Mouse (Mus musculus) forebrain, embryonic 13.5 days (tissue): ENCODE data around the gene Extl1. TPM values are rescaled to one million over a fixed set of nuclear protein-coding genes. Genes with fewer than 3 reads are reported as not detected.
A peak's percentile ranks its signal among the peaks of the same experiment; 100 is the strongest.

Experiments
- ATAC-seq: fragments of 200-750 bp; cut with Nextera tagmentation; 2 replicates; pipeline ENCODE4 v1.8.0; 2017
- H3K27ac ChIP-seq: fragments of 300-500 bp; sonication (generic); 2 replicates; pipeline ENCODE4 v1.5.1; 2015; ENCODE audit warnings: inconsistent platforms, mild to moderate bottlenecking, moderate library complexity
- H3K27me3 ChIP-seq: fragments of 300-500 bp; sonication (generic); 2 replicates; pipeline ENCODE4 v1.6.1; 2015; ENCODE audit warnings: mild to moderate bottlenecking, inconsistent platforms
- H3K36me3 ChIP-seq: fragments of 300-500 bp; sonication (generic); 2 replicates; pipeline ENCODE4 v1.6.1; 2015; ENCODE audit warnings: mild to moderate bottlenecking, inconsistent platforms; ENCODE audit not compliant: poor library complexity, severe bottlenecking
- H3K4me1 ChIP-seq: fragments of 300-500 bp; sonication (generic); 2 replicates; pipeline ENCODE4 v1.6.1; 2015; ENCODE audit warnings: inconsistent platforms
- H3K4me2 ChIP-seq: fragments of 300-500 bp; sonication (generic); 2 replicates; pipeline ENCODE4 v1.6.1; 2015; ENCODE audit warnings: inconsistent platforms, mild to moderate bottlenecking, moderate library complexity
- H3K4me3 ChIP-seq: fragments of 300-500 bp; sonication (generic); 2 replicates; pipeline ENCODE4 v1.5.1; 2015; ENCODE audit warnings: mild to moderate bottlenecking, inconsistent platforms
- H3K9ac ChIP-seq: fragments of 300-500 bp; sonication (generic); 2 replicates; pipeline ENCODE4 v1.6.1; 2015; ENCODE audit warnings: mild to moderate bottlenecking, inconsistent platforms
- H3K9me3 ChIP-seq: fragments of 300-500 bp; sonication (generic); replicated peaks from 2 replicates; pipeline ENCODE4 v1.6.1; 2016; ENCODE audit warnings: inconsistent platforms
- WGBS: fragments of 180-500 bp; shearing (Covaris S2); methylation state at CpG from one replicate; pipeline ENCODE4 v1.1.7; 2015; 5-methylcytosine and 5-hydroxymethylcytosine counted together
- polyA plus RNA-seq: library from polyadenylated mRNA; unstranded; fragments of >200 nt; fragmentation: Nextera tagmentation; extraction: Ambion mirVana; gene quantifications from 2 replicates; pipeline ENCODE4 v1.2.1, GENCODE M21; 2015

The Extl1 gene
- polyA plus RNA-seq, 1 experiment from 2014 or later: 0.12 TPM

- H3K4me2 ChIP-seq: no peak overlapping the region
- WGBS: 89% methylated on average over 5 of the region's 5 CpGs
- H3K27ac ChIP-seq: no peak overlapping the region
- H3K27me3 ChIP-seq: no peaks in the 10 kb centered on the region
- no peak for ATAC-seq
- no peak overlapping the region for H3K4me3 ChIP-seq
- no peak overlapping the region for H3K9ac ChIP-seq
- H3K36me3 ChIP-seq: no peaks in the 10 kb centered on the region
- no peaks in the 10 kb centered on the region for H3K9me3 ChIP-seq
- no peaks in the 10 kb centered on the region for H3K4me1 ChIP-seq
Measured at GRCm38 (mm10) chr4:134319074-134319473, 64.6 kb downstream of the Extl1 start.

GRCm38 (mm10) chr4:134316390-134316789 lies 67.3 kb downstream of the Extl1 start:
- 48% methylated on average over 16 of the region's 16 CpGs for WGBS

GRCm38 (mm10) chr4:134315470-134315869 lies 68.2 kb downstream of the Extl1 start:
- H3K4me3 ChIP-seq: no peak overlapping the region
- no peak overlapping the region for H3K27ac ChIP-seq
- ATAC-seq: no peak
- H3K4me2 ChIP-seq: no peak overlapping the region
- H3K27me3 ChIP-seq: no peaks in the 10 kb centered on the region
- no peak overlapping the region for H3K9ac ChIP-seq
- H3K9me3 ChIP-seq: no peaks in the 10 kb centered on the region
- 86% methylated on average over 9 of the region's 9 CpGs for WGBS
- no peaks in the 10 kb centered on the region for H3K36me3 ChIP-seq
- no peaks in the 10 kb centered on the region for H3K4me1 ChIP-seq

More at GRCm38 (mm10) chr4:134316390-134316789, 67.3 kb downstream of the Extl1 start:
- no peaks in the 10 kb centered on the region for H3K36me3 ChIP-seq
- H3K4me2 ChIP-seq: no peak overlapping the region
- H3K9ac ChIP-seq: no peak overlapping the region
- H3K9me3 ChIP-seq: no peaks in the 10 kb centered on the region
- H3K4me1 ChIP-seq: no peaks in the 10 kb centered on the region
- no peak overlapping the region for H3K4me3 ChIP-seq
- no peak for ATAC-seq
- no peaks in the 10 kb centered on the region for H3K27me3 ChIP-seq
- no peak overlapping the region for H3K27ac ChIP-seq

- no peak within 1 kb of the TSS for H3K27ac ChIP-seq
- 47% methylated on average over 11 of the region's 11 CpGs for WGBS
- no peaks in the 10 kb centered on the region for H3K4me1 ChIP-seq
- no peak within 1 kb of the TSS for H3K4me3 ChIP-seq
- H3K9ac ChIP-seq: no peak within 1 kb of the TSS
- no peak for ATAC-seq
- no peaks in the 10 kb centered on the region for H3K27me3 ChIP-seq
- H3K36me3 ChIP-seq: no peaks in the 10 kb centered on the region
- no peak within 1 kb of the TSS for H3K4me2 ChIP-seq
- H3K9me3 ChIP-seq: no peaks in the 10 kb centered on the region
Measured at GRCm38 (mm10) chr4:134314876-134315275, 68.8 kb downstream of the Extl1 start, which contains the start of gene Trim63. Gene Trim63, plus strand, starts transcription at chr4:134315120.

- no peak for ATAC-seq
Measured at GRCm38 (mm10) chr4:134314081-134314655, 69.5 kb downstream of the Extl1 start.

GRCm38 (mm10) chr4:134312901-134313300 lies 70.7 kb downstream of the Extl1 start:
- Histone ChIP-seq H3K27ac (no peak overlapping the region), H3K9me3 (no peaks in the 10 kb centered on the region), H3K4me2 (no peak overlapping the region), H3K9ac (no peak overlapping the region), H3K4me3 (no peak overlapping the region), H3K27me3 (no peaks in the 10 kb centered on the region), H3K36me3 (no peaks in the 10 kb centered on the region), H3K4me1 (no peaks in the 10 kb centered on the region)
- 96% methylated on average over 6 of the region's 6 CpGs for WGBS
- ATAC-seq: no peak

More at GRCm38 (mm10) chr4:134314081-134314655, 69.5 kb downstream of the Extl1 start:
- no peaks in the 10 kb centered on the region for H3K9me3 ChIP-seq
- H3K4me3 ChIP-seq: no peak overlapping the region
- no peaks in the 10 kb centered on the region for H3K4me1 ChIP-seq
- no peaks in the 10 kb centered on the region for H3K36me3 ChIP-seq
- H3K27me3 ChIP-seq: no peaks in the 10 kb centered on the region
- WGBS: 81% methylated on average over 4 of the region's 4 CpGs
- no peak overlapping the region for H3K4me2 ChIP-seq
- no peak overlapping the region for H3K27ac ChIP-seq
- H3K9ac ChIP-seq: no peak overlapping the region

- Histone ChIP-seq H3K4me1 (peaks cover 5% of the 10 kb centered on the region), H3K27me3 (no peaks in the 10 kb centered on the region)
- WGBS: 95% methylated on average over 5 of the region's 5 CpGs
Measured at GRCm38 (mm10) chr4:134312341-134312740, 71.3 kb downstream of the Extl1 start.

GRCm38 (mm10) chr4:134311784-134312183 lies 71.9 kb downstream of the Extl1 start:
- Histone ChIP-seq H3K9ac (no peak overlapping the region), H3K4me3 (no peak overlapping the region), H3K4me1 (peaks cover 9% of the 10 kb centered on the region), H3K27ac (no peak overlapping the region), H3K27me3 (no peaks in the 10 kb centered on the region), H3K4me2 (no peak overlapping the region), H3K9me3 (no peaks in the 10 kb centered on the region), H3K36me3 (no peaks in the 10 kb centered on the region)
- no peak for ATAC-seq
- WGBS: 90% methylated on average over 9 of the region's 9 CpGs

More at GRCm38 (mm10) chr4:134312341-134312740, 71.3 kb downstream of the Extl1 start:
- no peak overlapping the region for H3K9ac ChIP-seq
- H3K4me2 ChIP-seq: no peak overlapping the region
- no peak for ATAC-seq
- no peak overlapping the region for H3K4me3 ChIP-seq
- H3K36me3 ChIP-seq: no peaks in the 10 kb centered on the region
- H3K27ac ChIP-seq: no peak overlapping the region
- no peaks in the 10 kb centered on the region for H3K9me3 ChIP-seq

GRCm38 (mm10) chr4:134310656-134311055 lies 73.0 kb downstream of the Extl1 start:
- Histone ChIP-seq H3K9me3 (no peaks in the 10 kb centered on the region), H3K27me3 (no peaks in the 10 kb centered on the region), H3K36me3 (no peaks in the 10 kb centered on the region), H3K4me2 (no peak overlapping the region), H3K9ac (no peak overlapping the region), H3K4me1 (peaks cover 9% of the 10 kb centered on the region), H3K4me3 (no peak overlapping the region), H3K27ac (no peak overlapping the region)
- ATAC-seq: no peak
- WGBS: 92% methylated on average over 9 of the region's 9 CpGs

GRCm38 (mm10) chr4:134310106-134310505 lies 73.5 kb downstream of the Extl1 start:
- H3K9me3 ChIP-seq: no peaks in the 10 kb centered on the region
- H3K27me3 ChIP-seq: no peaks in the 10 kb centered on the region
- H3K4me2 ChIP-seq: no peak overlapping the region
- peaks cover 9% of the 10 kb centered on the region for H3K4me1 ChIP-seq
- no peak for ATAC-seq
- WGBS: 93% methylated on average over 7 of the region's 7 CpGs
- no peaks in the 10 kb centered on the region for H3K36me3 ChIP-seq
- no peak overlapping the region for H3K9ac ChIP-seq
- H3K4me3 ChIP-seq: no peak overlapping the region
- H3K27ac ChIP-seq: no peak overlapping the region

GRCm38 (mm10) chr4:134307367-134308072 lies 76.1 kb downstream of the Extl1 start:
- H3K4me1 ChIP-seq: peaks cover 9% of the 10 kb centered on the region
- no peaks in the 10 kb centered on the region for H3K9me3 ChIP-seq
- peak overlapping the region; percentile 25; the same call in 1 of the 2 replicates for H3K4me2 ChIP-seq
- ATAC-seq: peak; percentile 41; the same call in 1 of the 2 replicates
- peak overlapping the region; percentile 35 for H3K27ac ChIP-seq
- H3K27me3 ChIP-seq: no peaks in the 10 kb centered on the region
- no peak overlapping the region for H3K9ac ChIP-seq
- no peaks in the 10 kb centered on the region for H3K36me3 ChIP-seq
- no peak overlapping the region for H3K4me3 ChIP-seq
- 20% methylated on average over 12 of the region's 12 CpGs for WGBS

GRCm38 (mm10) chr4:134306963-134307362 lies 76.7 kb downstream of the Extl1 start:
- no peak overlapping the region for H3K9ac ChIP-seq
- H3K4me1 ChIP-seq: peaks cover 9% of the 10 kb centered on the region
- no peaks in the 10 kb centered on the region for H3K27me3 ChIP-seq
- H3K27ac ChIP-seq: no peak overlapping the region
- 77% methylated on average over 2 of the region's 2 CpGs for WGBS
- no peak overlapping the region for H3K4me3 ChIP-seq
- peak overlapping the region; percentile 25; the same call in 1 of the 2 replicates for H3K4me2 ChIP-seq
- H3K36me3 ChIP-seq: no peaks in the 10 kb centered on the region
- no peaks in the 10 kb centered on the region for H3K9me3 ChIP-seq
- no peak for ATAC-seq
